Mouse (Mus musculus) left cerebral cortex, postnatal 36 days (tissue): ENCODE results near the gene Vangl2. TPM values are rescaled to one million over a fixed set of nuclear protein-coding genes. Genes with fewer than 3 reads are reported as not detected.
"Not testable (repeated sequence)": the region's sequence is repeated elsewhere in the genome, so short reads cannot be mapped to it uniquely, and the experiment has no call there.

ENCODE experiments used
- DNase-seq, 2 experiments: peaks; one replicate each; pipeline ENCODE4 v3.0.0; 2021 to 2022; ENCODE audit warnings: low spot score in 2 of 2, mixed read lengths in 1 of 2
- intact Hi-C: fragments of 180-260 bp; cut with DNase I; formaldehyde crosslinking; loops from one replicate; pipeline ENCODE4 v1.15.1; 2025
- total RNA-seq, 2 experiments: library from RNA; stranded (reverse); gene quantifications; 2 replicates each; pipeline ENCODE4 v1.2.3; 2021

Vangl2 gene
- total RNA-seq, 2 experiments from 2014 or later = 10.5 to 16.4 TPM

DNA sequence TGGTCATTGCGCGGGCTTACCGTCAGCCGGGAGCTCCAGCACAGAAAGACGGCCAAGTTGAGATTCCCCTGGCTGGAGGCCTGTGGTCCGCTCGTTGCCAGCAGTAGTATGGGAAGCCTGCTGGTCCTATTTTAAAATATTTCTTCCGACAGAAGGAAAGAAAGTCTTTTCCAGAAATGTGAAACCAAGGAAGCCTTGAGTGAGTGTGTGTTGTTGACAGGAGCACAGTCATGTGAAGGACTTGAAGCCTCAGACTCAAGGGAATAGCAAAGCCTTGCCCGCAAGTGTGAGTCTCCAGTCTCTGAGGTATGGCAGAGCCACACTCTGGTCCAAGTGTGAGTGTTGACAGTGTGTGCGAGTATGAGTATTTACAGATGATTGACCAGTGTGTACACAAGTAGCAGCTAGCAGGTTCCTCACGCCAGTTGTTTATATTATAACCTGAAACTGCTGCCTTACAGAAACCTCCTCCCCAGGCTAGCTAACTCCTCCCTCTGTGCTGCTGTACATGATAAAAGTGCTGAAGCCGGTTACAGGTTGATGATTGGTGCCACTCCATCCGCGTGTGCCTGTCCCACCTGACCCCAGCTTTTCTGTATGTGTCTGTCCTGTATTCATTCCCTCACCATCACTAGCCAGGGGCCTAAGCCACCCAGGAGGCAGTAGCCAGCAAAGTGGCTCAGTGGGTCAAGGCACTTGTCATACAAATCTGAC is 51.3 kb downstream of the Vangl2 start:
- intact Hi-C loops = no loop called here
- DNase-seq = no peak

DNA sequence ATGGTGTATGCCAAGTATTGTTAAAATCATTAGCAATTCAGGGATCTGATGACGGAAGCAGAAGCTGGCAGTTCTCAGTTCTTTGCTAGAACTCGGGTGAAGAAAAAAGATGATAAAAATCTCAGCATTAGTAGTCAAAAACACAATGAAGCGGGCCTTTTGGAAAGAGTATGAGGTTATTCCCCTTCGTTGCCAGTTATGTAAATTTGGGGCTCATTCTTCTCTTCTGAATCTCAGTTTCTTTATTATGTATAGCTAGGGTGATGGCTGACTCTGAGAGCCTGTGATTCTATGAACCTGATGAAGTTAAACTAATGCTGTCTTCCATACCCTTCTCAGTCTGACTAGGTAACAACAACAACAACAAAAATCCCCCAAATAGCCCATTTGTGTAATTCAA is 52.4 kb downstream of the Vangl2 start:
- DNase-seq = no peak
- intact Hi-C loops = no loop called here

DNA sequence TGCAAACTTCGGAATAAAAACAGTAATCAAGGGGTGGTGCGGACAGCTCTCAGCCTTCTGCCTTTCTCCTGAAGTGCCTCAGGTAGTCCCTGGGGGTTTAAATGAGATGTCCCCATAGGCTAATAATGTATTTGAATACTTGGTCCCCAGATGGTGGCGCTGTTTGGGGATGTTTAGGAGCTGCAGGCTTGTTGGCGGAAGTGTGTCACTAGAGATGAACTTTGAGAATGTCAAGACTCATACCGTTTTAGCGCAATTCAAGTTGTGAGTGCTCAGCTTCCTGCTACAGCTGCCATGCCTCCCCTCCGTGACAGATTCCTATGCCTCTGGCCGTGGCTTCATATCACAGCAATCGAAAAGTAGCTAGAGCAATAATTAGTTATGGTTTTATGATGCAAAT is 52.9 kb downstream of the Vangl2 start:
- no peak for DNase-seq
- intact Hi-C loops = no loop called here

DNA sequence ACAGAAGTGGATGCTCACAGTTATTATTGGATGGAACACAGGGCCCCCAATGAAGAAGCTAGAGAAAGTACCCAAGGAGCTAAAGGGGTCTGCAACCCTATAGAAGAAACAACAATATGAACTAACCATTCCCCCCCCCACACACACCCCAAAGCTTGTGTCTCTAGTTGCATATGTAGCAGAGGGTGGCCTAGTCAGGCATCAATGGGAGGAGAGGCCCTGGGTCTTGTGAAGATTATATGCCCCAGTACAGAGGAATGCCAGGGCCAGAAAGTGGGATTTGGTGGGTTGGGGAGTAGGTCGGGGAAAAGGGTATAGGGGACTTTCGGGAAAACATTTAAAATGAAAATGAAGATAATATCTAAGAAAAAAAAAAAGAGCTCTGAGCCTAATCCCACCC is 53.9 kb downstream of the Vangl2 start:
- DNase-seq, intact Hi-C loops: not testable (repeated sequence)

DNA sequence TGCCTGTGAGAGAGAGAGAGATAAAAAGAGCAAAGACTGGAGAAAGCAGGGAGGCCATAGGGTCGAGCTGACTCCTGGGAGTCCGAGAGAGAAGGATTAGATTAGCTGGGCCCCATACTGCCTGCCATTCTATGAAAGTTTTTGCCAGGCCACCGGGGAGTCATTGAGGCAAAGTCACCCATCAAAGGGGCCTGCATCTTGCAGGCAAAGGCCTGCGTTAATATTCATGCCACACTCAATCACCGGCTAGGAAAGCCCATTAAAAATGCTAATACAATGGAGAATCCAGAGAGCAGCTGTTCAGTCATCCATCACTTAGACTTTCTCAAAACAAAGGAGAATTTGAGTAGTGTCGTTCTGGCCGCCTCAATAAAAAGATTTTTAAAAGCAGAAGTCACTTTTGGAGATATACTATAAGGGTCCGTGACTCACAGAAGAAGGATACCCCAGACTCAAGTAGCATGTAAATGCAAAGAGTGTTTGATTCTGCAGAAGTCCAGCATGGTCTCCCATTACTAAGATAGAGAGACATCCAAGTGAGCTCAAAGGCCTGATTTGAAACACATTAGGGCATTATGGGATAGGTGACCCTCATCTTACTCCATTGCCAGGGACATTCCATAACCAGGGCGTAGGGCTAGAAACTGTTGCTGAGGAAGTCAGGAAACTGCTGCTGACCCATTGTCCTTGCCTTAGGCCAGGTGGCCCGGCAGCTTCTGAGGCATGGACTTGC is 57.2 kb downstream of the Vangl2 start:
- intact Hi-C loops = no loop called here
- no peak for DNase-seq

DNA sequence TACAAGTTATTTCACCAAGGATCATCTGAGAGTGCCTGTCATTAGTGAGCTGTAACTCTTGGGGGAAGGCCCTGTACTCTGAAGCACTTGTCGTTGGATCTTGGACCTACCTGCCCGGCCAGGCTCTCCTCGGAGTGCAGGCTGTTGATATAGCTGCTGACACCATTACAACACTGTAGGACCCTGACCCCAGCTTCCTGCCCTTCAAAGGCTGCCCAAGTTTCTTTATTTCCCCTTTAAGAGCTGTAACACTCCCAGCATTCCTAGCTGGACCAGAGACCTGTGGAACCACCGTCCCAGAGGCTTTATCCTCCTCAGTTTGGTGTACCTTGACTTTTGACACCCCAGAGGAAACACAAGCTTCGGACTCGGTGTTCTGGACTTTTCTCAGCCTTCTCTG is 59.0 kb downstream of the Vangl2 start:
- intact Hi-C loops = no loop called here
- no peak for DNase-seq

DNA sequence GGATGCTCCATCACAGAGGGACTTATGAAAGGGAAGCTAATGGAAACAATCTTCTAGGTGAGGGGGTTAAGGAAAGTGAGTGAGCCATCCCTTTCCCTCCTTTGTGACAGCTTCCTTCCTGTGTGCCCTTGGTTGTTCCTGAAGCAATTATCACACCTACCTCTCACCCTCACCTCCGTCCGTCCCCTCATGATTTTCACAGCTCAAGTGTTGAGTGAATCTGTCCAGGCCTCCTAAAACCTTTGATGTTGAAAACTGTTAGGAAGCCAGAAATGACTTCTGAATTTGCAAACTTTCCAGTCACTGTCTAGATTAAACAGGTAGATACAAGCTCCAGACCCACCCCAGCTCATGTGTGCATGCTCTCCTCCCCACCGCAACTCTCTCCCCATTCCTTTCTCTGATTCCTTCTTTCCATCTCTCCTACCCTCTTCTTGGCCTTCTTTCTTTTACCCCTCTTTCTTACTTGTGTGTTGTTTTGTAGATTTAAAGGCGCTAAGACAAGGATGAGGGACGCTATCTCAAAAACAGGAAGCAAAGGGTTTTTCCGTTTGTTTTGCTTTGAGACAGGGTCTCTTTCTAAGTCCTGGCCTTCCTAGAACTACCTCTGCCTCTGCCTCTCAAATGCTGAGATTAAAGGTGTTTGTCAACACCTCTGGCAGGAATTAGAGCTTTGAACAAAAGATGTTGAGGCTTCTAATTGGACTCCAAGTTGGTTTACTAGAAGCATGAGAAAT is 62.0 kb downstream of the Vangl2 start:
- intact Hi-C loops = no loop called here

DNA sequence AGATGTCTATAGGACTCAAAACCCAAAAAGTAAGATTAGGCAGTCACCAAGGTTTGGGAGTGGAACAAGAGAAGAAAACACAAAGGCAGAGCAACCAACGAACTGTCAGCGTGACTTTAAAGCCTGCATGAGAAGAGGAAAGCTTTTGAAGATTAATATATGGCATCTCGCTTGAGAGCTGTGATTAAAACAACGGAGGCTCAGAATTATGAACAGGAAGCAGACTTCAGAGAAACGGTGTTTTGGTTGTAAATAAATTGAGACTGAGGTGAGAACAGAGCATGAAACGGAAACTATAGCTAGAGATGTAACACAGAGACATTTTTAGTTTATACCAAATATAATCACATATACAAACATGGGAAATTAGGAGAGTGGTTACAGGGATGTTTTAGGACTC is 64.6 kb downstream of the Vangl2 start:
- intact Hi-C loops = no loop called here
- DNase-seq = no peak

More for the DNA sequence above, 62.0 kb downstream of the Vangl2 start:
- DNase-seq = no peak

DNA sequence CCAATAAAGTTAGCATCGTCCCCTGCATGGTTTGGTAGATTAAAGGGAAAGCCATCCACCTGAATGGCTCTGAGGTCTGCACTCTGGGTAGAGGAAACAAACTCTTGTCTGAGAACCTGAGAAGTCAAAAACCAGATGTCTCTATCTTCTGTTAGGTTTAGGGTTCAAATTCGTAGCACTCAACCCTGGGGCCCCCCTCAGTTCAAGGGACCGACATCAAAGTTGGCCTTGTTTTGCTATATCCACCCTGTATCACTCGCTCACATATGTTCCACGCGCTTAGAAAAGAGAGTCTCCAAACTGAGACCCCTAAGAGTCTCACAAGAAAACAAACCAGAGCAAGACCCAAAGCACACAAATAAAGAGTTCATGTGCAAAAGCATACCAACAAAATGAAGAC is 66.5 kb downstream of the Vangl2 start:
- intact Hi-C loops = no loop called here
- DNase-seq = no peak

DNA sequence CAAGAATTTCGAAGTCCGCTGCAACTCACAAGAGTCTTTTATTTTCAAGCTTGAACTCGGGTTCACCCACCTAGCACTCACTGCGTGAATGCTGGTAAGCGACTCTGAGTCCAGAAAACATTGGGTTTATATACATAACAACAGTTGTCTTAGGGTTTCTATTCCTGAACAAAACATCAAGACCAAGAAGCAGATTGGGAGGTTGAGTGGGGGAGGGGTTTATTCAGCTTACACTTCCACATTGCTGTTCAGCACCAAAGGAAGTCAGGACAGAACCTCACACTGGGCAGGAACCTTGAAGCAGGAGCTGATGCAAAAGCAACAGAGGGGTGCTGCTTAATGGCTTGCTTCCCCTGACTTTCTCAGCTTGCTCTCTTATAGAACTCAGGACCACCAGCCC is 67.5 kb downstream of the Vangl2 start:
- intact Hi-C loops = no loop called here
- no peak for DNase-seq

DNA sequence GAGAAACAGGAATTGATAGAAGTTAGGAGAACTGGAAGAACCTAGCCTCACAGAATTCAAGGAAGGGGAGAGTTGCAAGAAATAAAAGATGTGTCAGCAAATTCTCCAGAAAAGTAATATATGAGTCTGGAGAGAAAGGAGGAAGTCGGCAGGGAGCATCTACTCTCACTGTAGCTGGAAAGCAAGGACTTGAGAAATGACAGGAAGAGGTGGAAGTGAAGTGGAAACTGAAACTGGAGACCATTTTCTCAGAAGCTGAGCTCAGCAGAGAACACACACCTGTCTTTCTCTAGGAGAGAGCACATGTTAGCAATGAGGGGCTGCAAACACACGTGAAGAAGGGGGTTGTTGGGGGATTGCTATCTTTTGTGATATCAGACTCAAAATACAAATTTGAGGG is 70.8 kb downstream of the Vangl2 start:
- intact Hi-C loops = no loop called here
- DNase-seq = no peak

DNA sequence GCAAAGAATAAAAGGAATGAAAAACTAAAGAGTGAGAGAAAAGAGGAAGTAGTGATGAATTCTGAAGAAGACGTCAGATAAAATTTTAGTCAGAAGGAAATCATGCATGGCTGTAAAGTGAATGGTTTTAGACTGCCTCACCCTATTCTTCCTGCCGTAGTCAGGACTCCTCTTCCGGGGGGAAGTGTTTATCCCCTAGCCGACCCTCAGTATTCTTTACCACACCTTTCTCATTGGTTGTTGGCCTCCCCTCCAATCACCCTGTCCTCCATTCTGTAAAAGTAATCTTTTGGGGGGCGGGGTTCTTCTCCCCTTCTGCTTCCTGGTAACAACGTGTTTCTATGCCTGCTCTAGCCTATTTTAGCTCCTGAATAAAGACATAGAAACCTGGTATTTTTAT is 73.2 kb downstream of the Vangl2 start:
- no peak for DNase-seq
- intact Hi-C loops = no loop called here

Other genes starting within 250 kb of the Vangl2 start
- 1 to 10 TPM; 2.0 to 2.2 TPM for gene Cd84, start 188.7 kb downstream of the Vangl2 start, total RNA-seq
- gene Gm10521, start 132.8 kb downstream of the Vangl2 start, total RNA-seq = under 1 TPM in 1 of 2 experiments, not detected in 1; 0.16 TPM
- gene Slamf6, start 110.9 kb downstream of the Vangl2 start, total RNA-seq = not detected
- under 1 TPM; 0.42 to 0.72 TPM for gene Nhlh1, start 29.1 kb upstream of the Vangl2 start, total RNA-seq
- 100 to 1,000 TPM; 143 to 144 TPM for gene Copa, start 54.1 kb upstream of the Vangl2 start, total RNA-seq
- 10 to 100 TPM; 63.3 to 71.6 TPM for gene Ncstn, start 54.4 kb upstream of the Vangl2 start, total RNA-seq
- gene Pex19, start 98.3 kb upstream of the Vangl2 start, total RNA-seq = 100 to 1,000 TPM in 1 of 2 experiments, 10 to 100 TPM in 1; 95.6 to 105 TPM
- 100 to 1,000 TPM; 113 to 124 TPM for gene Dcaf8, start 119.6 kb upstream of the Vangl2 start, total RNA-seq
- gene Pea15a, start 178.4 kb upstream of the Vangl2 start, total RNA-seq = 100 to 1,000 TPM; 409 to 413 TPM
- gene Casq1, start 191.4 kb upstream of the Vangl2 start, total RNA-seq = 1 to 10 TPM in 1 of 2 experiments, under 1 TPM in 1; 0.67 to 1.0 TPM
- gene Atp1a4, start 230.0 kb upstream of the Vangl2 start, total RNA-seq = not detected
- 100 to 1,000 TPM; 253 to 300 TPM for gene Igsf8, start 233.2 kb upstream of the Vangl2 start, total RNA-seq